Mouse (Mus musculus) kidney, adult 2 months (tissue): Measurements from ENCODE around the gene Oser1. TPM values are rescaled to one million over a fixed set of nuclear protein-coding genes. Genes with fewer than 3 reads are reported as not detected.

Experiments used
- DNase-seq: peaks from one replicate; pipeline ENCODE4 v3.0.0; 2021
- H3K27ac ChIP-seq: fragments of 200-500 bp; 2 replicates; pipeline ENCODE4 v1.5.1; 2012; ENCODE audit warnings: low read depth, low read length, control low read depth, inconsistent platforms; ENCODE audit not compliant: insufficient read depth
- H3K27me3 ChIP-seq: fragments of 200-500 bp; replicated peaks from 2 replicates; pipeline ENCODE4 v1.6.1; 2012; ENCODE audit warnings: mild to moderate bottlenecking, moderate library complexity, low read length, inconsistent platforms; ENCODE audit not compliant: control insufficient read depth, insufficient read depth
- H3K36me3 ChIP-seq: fragments of 200-500 bp; 2 replicates; pipeline ENCODE4 v1.6.1; 2012; ENCODE audit warnings: mild to moderate bottlenecking, moderate library complexity, low read length, inconsistent platforms; ENCODE audit not compliant: control insufficient read depth, insufficient read depth
- H3K4me1 ChIP-seq: fragments of 200-500 bp; 2 replicates; pipeline ENCODE4 v1.6.1; 2011; ENCODE audit warnings: low read length; ENCODE audit not compliant: control insufficient read depth, insufficient read depth
- H3K4me3 ChIP-seq: fragments of 200-500 bp; 2 replicates; pipeline ENCODE4 v1.5.1; 2011; ENCODE audit warnings: mild to moderate bottlenecking, low read depth, low read length, control low read depth; ENCODE audit not compliant: insufficient read depth
- CTCF ChIP-seq: fragments of 200-500 bp; conservative IDR thresholded peaks from 2 replicates; pipeline ENCODE4 v1.5.1; 2011; ENCODE audit warnings: low read depth, mild to moderate bottlenecking, control low read depth, low read length, moderate library complexity, mixed read lengths; ENCODE audit not compliant: insufficient read depth, insufficient read length
- POLR2A ChIP-seq: fragments of 200-500 bp; IDR thresholded peaks from one replicate; pipeline ENCODE4 v1.6.1; 2011; ENCODE audit warnings: low read depth, low read length, control low read depth
- WGBS: fragments of 180-500 bp; shearing (Covaris S2); methylation state at CpG from one replicate; pipeline ENCODE4 v1.1.7; 2018; 5-methylcytosine and 5-hydroxymethylcytosine counted together
- polyA plus RNA-seq: library from polyadenylated mRNA; depleted of rRNA; stranded (reverse); fragments of >200 nt; gene quantifications from 2 replicates; pipeline ENCODE4 v1.2.3, GENCODE M21; 2012

The Oser1 gene
- polyA plus RNA-seq, 1 experiment: 13.9 TPM

DNA sequence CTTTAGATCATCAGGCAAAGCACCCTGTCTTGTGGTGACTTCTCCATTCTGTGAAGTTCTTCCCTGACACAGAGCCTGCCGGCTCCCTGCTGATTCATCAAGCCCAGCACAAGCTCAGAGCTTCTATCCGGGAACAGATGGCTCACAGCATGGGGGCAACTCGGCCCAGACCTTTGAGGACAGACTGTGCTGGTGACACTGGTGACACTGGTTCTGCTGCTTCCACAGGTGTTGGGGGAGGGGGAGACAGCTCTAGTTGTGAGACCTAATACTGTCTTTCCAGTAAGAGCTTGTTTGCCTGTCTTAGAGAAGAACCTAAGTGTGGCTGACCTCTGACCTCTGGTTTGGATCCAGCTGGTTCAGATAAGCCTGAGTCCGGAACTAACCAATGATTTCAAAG is 9.5 kb upstream of the Oser1 start:
- H3K27me3 ChIP-seq: no peaks in the 10 kb centered on the region
- DNase-seq: no peak
- no peak overlapping the region for H3K27ac ChIP-seq
- H3K4me1 ChIP-seq: no peaks in the 10 kb centered on the region
- TF ChIP-seq POLR2A: no peak
- TF ChIP-seq CTCF: no peak
- 27% methylated on average over 4 of the region's 4 CpGs for WGBS
- H3K4me3 ChIP-seq: no peak overlapping the region
- no peaks in the 10 kb centered on the region for H3K36me3 ChIP-seq

DNA sequence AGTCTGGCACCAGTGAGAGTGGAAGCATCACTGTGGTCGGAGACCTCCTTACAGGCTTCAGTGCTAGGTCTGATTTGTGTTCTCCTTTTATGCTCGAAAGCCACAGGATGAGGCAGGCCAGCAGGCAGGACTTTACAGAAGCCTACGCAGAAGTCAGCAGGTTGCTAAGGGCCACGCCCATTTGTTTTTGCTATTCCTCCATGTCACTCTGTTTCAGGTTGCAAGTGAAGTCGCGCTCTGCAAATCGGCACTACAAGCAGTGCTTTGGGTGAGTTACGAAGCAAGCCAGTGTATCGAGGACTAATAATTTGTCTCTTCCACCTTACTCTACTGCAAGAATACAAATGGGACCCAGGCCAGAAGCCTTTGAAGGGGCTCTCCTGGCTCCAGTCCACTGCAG is 6.8 kb upstream of the Oser1 start:
- Histone ChIP-seq H3K27me3 (no peaks in the 10 kb centered on the region), H3K4me3 (no peak overlapping the region), H3K36me3 (no peaks in the 10 kb centered on the region), H3K4me1 (no peaks in the 10 kb centered on the region), H3K27ac (no peak overlapping the region)
- no peak for TF ChIP-seq POLR2A
- TF ChIP-seq CTCF: no peak
- DNase-seq: no peak
- 79% methylated on average over 9 of the region's 9 CpGs for WGBS

DNA sequence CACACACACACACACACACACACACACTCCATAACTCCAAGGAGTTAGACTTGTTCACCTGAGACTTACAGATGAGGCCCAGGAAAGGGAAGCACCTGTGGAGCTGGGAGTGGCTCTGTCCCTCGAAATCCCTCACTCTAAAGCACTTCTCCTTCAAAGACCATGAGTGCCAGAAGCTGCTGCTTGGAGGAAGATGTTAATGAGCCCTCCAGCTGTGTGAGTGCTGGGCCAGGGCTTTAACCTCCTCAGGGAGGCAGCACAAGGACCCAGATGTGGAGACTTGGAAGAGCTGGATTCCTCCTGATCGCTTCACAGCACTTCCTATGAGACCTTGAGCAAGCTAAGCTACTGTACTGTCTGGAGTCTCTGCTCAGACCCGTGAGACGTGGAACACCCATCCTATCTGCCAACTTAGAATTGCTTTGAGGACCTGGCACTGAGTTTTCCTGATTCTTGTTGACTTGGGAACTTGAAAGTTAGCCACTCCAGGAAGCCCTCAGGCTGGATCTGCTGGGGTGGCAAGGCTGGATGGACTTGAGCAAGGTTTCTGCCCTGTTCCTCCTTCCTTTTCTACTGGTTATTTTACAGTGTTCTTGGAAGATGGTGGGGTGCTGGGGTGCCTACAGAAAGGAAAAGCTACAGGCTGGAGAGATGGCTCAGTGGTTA is 4.0 kb upstream of the Oser1 start:
- H3K36me3 ChIP-seq: no peaks in the 10 kb centered on the region
- TF ChIP-seq CTCF (no peak), POLR2A (no peak)
- H3K27ac ChIP-seq: no peak overlapping the region
- no peak overlapping the region for H3K4me3 ChIP-seq
- DNase-seq: no peak
- H3K27me3 ChIP-seq: no peaks in the 10 kb centered on the region
- H3K4me1 ChIP-seq: peaks cover 4% of the 10 kb centered on the region; the same call in 1 of the 2 replicates
- WGBS: 60% methylated on average over 4 of the region's 4 CpGs

DNA sequence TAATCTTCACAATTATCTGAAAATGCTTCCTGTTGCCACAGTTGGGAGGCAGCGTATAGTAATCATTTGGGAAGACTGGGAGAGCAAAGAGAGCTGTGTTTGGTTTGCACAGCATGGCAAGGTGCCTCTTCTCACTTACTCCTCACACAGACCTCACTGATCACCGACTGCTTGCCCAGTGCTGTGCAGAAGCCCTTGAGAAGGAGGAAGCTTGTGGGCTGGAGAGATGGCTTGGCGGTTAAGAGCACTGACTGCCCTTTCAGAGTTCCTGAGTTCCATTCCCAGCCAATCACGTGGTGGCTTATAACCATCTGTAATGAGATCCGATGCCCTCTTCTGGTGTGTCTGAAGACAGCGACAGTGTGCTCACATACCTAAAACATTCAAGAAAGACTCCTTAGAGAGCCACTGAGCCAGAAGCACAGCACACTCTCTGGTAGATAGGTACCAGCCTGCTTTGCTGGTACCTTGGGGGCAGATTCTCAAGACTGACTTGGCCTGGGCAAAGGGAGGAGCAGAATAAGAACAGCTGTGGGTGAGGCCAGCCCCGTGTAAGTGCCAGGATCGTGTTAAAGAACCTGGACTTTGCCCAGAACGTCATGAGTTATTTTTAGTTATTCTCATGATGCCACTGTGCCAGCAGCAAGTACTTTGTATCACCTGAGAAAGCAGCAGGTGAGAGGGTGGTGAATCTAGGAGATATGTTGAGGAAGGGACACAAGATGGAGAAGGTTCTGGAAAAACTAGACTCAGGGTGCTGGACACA is 1.4 kb downstream of the Oser1 start:
- no peak for TF ChIP-seq CTCF
- TF ChIP-seq POLR2A: no peak
- peak; percentile 87 for DNase-seq
- no peak overlapping the region for H3K4me3 ChIP-seq
- H3K4me1 ChIP-seq: peaks cover 16% of the 10 kb centered on the region; the same call in 1 of the 2 replicates
- 0 out of 2 replicates have a peak overlapping the region, but pooled peaks have one; percentile 22 for H3K27ac ChIP-seq
- no peaks in the 10 kb centered on the region for H3K27me3 ChIP-seq
- WGBS: 59% methylated on average over 9 of the region's 9 CpGs
- H3K36me3 ChIP-seq: no peaks in the 10 kb centered on the region

DNA sequence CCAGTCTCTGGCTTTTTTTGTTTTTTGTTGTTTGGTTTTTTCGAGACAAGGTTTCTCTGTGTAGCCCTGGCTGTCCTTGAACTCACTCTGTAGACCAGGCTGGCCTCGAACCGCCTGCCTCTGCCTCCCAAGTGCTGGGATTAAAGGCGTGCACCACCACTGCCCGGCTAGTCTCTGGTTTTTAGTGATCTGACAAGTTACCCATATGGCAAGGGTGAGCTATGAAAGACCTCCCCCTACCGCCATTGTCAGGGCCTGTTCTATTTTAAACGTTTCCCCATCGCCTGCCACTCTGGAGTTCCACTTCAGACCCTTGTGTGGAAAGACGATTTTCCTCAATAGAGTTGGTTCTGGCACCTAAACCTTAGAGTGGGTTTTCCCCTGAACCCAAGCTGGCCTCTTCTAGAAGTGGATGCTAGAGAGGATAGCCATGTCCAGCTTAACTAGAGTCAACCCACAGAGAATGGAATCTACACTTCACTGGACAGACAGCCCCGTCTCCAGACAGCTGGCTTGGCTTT is 4.1 kb downstream of the Oser1 start:
- Histone ChIP-seq H3K27ac (no peak overlapping the region), H3K4me3 (peak overlapping the region; percentile 72), H3K27me3 (no peaks in the 10 kb centered on the region), H3K36me3 (no peaks in the 10 kb centered on the region), H3K4me1 (peaks cover 22% of the 10 kb centered on the region)
- WGBS: 17% methylated on average over 10 of the region's 10 CpGs
- TF ChIP-seq POLR2A (no peak), CTCF (no peak)
- DNase-seq: no peak

DNA sequence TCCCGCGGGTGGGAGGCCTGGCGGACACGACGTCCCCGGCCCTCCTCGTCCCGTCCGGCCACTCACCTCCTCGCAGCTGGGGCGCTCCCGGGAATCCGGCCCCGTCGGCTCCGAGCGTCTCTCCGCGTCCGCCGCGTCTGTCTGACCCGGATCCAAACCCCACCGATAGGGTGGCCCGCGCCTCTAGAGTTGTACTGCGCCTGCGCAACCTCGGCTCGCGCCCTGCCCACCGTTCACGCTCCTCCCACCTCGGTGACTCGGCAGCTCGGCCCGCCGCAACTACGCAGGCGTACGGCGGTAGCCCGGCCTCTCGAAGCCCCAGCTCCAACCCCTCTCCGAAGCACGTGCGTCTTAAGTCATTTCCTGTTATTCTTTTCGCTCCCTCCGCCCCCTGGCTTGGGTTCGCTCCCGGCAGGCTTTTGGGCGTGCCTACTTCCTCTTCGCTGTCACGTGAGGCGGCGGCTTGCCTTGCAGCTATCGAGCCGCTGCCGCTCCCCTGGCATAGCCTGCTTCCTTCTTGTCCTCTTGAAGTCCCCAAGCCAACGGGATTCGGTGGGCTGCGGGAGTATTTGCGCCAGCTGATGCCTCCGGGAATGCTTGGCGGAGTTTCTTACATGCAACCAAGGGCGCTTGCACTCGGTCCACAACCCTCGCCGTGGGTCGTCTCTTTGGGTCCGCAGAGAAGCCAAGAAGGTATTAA is 5.0 kb downstream of the Oser1 start:
- 0 out of 2 replicates have a peak, but pooled peaks have one; percentile 22 for TF ChIP-seq CTCF
- TF ChIP-seq POLR2A: peak; percentile 90
- peak; percentile 100 for DNase-seq
- peak overlapping the region; percentile 68 for H3K27ac ChIP-seq
- no peaks in the 10 kb centered on the region for H3K27me3 ChIP-seq
- peaks cover 22% of the 10 kb centered on the region for H3K4me1 ChIP-seq
- 0 out of 2 replicates have a peak, but pooled peaks cover 3% of the 10 kb centered on the region for H3K36me3 ChIP-seq
- WGBS: under 1% methylated on average over 71 of the region's 71 CpGs
- peak overlapping the region; percentile 97 for H3K4me3 ChIP-seq
